Mouse (Mus musculus) lung, embryonic 16.5 days (tissue): ENCODE results near the gene Tbc1d22a. TPM values are rescaled to one million over a fixed set of nuclear protein-coding genes. Genes with fewer than 3 reads are reported as not detected.

Experiments
- ATAC-seq: fragments of 200-750 bp; cut with Nextera tagmentation; 2 replicates; pipeline ENCODE4 v1.8.0; 2017; ENCODE audit warnings: low read depth, mild to moderate bottlenecking, moderate library complexity
- H3K27ac ChIP-seq: fragments of 300-500 bp; sonication (generic); 2 replicates; pipeline ENCODE4 v1.5.1; 2014; ENCODE audit warnings: mild to moderate bottlenecking, control low read depth, low read length
- H3K27me3 ChIP-seq: fragments of 300-500 bp; sonication (generic); 2 replicates; pipeline ENCODE4 v1.6.1; 2014; ENCODE audit warnings: low read depth, low read length, mixed read lengths; ENCODE audit not compliant: control insufficient read depth, insufficient read depth
- H3K36me3 ChIP-seq: fragments of 300-500 bp; sonication (generic); 2 replicates; pipeline ENCODE4 v1.6.1; 2014; ENCODE audit warnings: low read length; ENCODE audit not compliant: control insufficient read depth, insufficient read depth
- H3K4me1 ChIP-seq: fragments of 300-500 bp; sonication (generic); replicated peaks from 2 replicates; pipeline ENCODE4 v1.6.1; 2014; ENCODE audit warnings: low read length, mixed read lengths; ENCODE audit not compliant: control insufficient read depth, insufficient read depth
- H3K4me2 ChIP-seq: fragments of 300-500 bp; sonication (generic); 2 replicates; pipeline ENCODE4 v1.6.1; 2014; ENCODE audit warnings: low read depth, low read length, control low read depth
- H3K4me3 ChIP-seq: fragments of 300-500 bp; sonication (generic); 2 replicates; pipeline ENCODE4 v1.5.1; 2014; ENCODE audit warnings: mild to moderate bottlenecking, low read length, control low read depth
- H3K9ac ChIP-seq: fragments of 300-500 bp; sonication (generic); 2 replicates; pipeline ENCODE4 v1.6.1; 2014; ENCODE audit warnings: low read length, control low read depth
- H3K9me3 ChIP-seq: fragments of 300-500 bp; sonication (generic); 2 replicates; pipeline ENCODE4 v1.6.1; 2016; ENCODE audit warnings: low read length; ENCODE audit not compliant: control insufficient read depth
- WGBS: fragments of 180-500 bp; shearing (Covaris S2); extraction: QIAGEN DNeasy Blood & Tissue Kit; methylation state at CpG from one replicate; pipeline ENCODE4 v1.1.7; 2014; 5-methylcytosine and 5-hydroxymethylcytosine counted together
- polyA plus RNA-seq: library from polyadenylated mRNA; unstranded; fragments of >200 nt; fragmentation: Nextera tagmentation; extraction: Ambion mirVana; gene quantifications from 2 replicates; pipeline ENCODE4 v1.2.1, GENCODE M21; 2015

The Tbc1d22a gene
- polyA plus RNA-seq, 1 experiment from 2014 or later: 13.6 TPM

GRCm38 (mm10) chr15:86335781-86336180 lies 121.5 kb downstream of the Tbc1d22a start:
- Histone ChIP-seq H3K27ac (no peak overlapping the region), H3K4me3 (no peak overlapping the region), H3K9ac (no peak overlapping the region), H3K4me1 (no peaks in the 10 kb centered on the region), H3K9me3 (no peaks in the 10 kb centered on the region), H3K27me3 (no peaks in the 10 kb centered on the region), H3K4me2 (no peak overlapping the region), H3K36me3 (no peaks in the 10 kb centered on the region)
- WGBS: 59% methylated on average over 1 of the region's 1 CpGs
- no peak for ATAC-seq

GRCm38 (mm10) chr15:86337726-86338125 lies 123.5 kb downstream of the Tbc1d22a start:
- H3K4me1 ChIP-seq: no peaks in the 10 kb centered on the region
- H3K36me3 ChIP-seq: no peaks in the 10 kb centered on the region
- H3K27ac ChIP-seq: no peak overlapping the region
- H3K9me3 ChIP-seq: no peaks in the 10 kb centered on the region
- ATAC-seq: no peak
- H3K27me3 ChIP-seq: no peaks in the 10 kb centered on the region
- WGBS: 72% methylated on average over 10 of the region's 10 CpGs
- no peak overlapping the region for H3K9ac ChIP-seq
- no peak overlapping the region for H3K4me3 ChIP-seq
- no peak overlapping the region for H3K4me2 ChIP-seq

- no peak for ATAC-seq
- Histone ChIP-seq H3K4me1 (no peaks in the 10 kb centered on the region), H3K27ac (no peak overlapping the region), H3K4me2 (no peak overlapping the region), H3K9me3 (no peaks in the 10 kb centered on the region), H3K36me3 (no peaks in the 10 kb centered on the region), H3K9ac (no peak overlapping the region), H3K4me3 (no peak overlapping the region), H3K27me3 (no peaks in the 10 kb centered on the region)
- WGBS: 84% methylated on average over 2 of the region's 2 CpGs
Measured at GRCm38 (mm10) chr15:86339736-86340135, 125.5 kb downstream of the Tbc1d22a start.

GRCm38 (mm10) chr15:86340766-86341165 lies 126.5 kb downstream of the Tbc1d22a start:
- H3K27ac ChIP-seq: no peak overlapping the region
- ATAC-seq: no peak
- no peaks in the 10 kb centered on the region for H3K4me1 ChIP-seq
- H3K36me3 ChIP-seq: no peaks in the 10 kb centered on the region
- WGBS: 72% methylated on average over 6 of the region's 6 CpGs
- H3K4me2 ChIP-seq: no peak overlapping the region
- no peaks in the 10 kb centered on the region for H3K9me3 ChIP-seq
- no peak overlapping the region for H3K4me3 ChIP-seq
- H3K9ac ChIP-seq: no peak overlapping the region
- no peaks in the 10 kb centered on the region for H3K27me3 ChIP-seq

- H3K4me1 ChIP-seq: no peaks in the 10 kb centered on the region
- ATAC-seq: no peak
- WGBS: 62% methylated on average over 8 of the region's 8 CpGs
Measured at GRCm38 (mm10) chr15:86342637-86343375, 128.5 kb downstream of the Tbc1d22a start.

DNA sequence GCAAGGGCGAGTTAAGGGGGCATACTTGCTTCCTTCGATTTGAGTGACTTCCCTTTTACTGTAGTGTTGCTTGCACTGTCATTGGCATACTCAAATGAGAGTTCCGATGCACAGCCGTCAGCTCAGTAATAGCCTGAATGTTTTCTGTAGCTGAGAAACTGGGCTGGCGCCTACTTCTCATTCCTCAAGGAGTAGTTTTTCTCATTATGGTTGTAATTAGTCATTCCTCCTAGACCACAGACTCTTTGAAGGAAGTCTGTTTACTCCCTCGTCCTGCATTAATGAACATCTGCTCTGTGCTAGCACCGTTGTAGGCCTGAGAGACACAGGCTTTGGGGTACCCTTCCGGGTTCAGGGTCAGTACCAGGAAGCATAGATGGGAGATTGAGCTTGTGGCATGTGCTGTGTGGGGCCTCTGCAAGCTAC lies 130.7 kb downstream of the Tbc1d22a start:
- Histone ChIP-seq H3K4me2 (no peak overlapping the region), H3K36me3 (no peaks in the 10 kb centered on the region), H3K27me3 (no peaks in the 10 kb centered on the region), H3K9ac (no peak overlapping the region), H3K27ac (no peak overlapping the region), H3K4me3 (no peak overlapping the region), H3K9me3 (no peaks in the 10 kb centered on the region), H3K4me1 (no peaks in the 10 kb centered on the region)
- WGBS: 67% methylated on average over 8 of the region's 8 CpGs
- ATAC-seq: no peak

More at GRCm38 (mm10) chr15:86342637-86343375, 128.5 kb downstream of the Tbc1d22a start:
- Histone ChIP-seq H3K4me2 (no peak overlapping the region), H3K9me3 (no peaks in the 10 kb centered on the region), H3K4me3 (no peak overlapping the region), H3K36me3 (no peaks in the 10 kb centered on the region), H3K9ac (no peak overlapping the region), H3K27me3 (no peaks in the 10 kb centered on the region), H3K27ac (no peak overlapping the region)

- Histone ChIP-seq H3K4me1 (no peaks in the 10 kb centered on the region), H3K9me3 (no peaks in the 10 kb centered on the region), H3K36me3 (no peaks in the 10 kb centered on the region), H3K27me3 (no peaks in the 10 kb centered on the region), H3K4me3 (no peak overlapping the region), H3K27ac (no peak overlapping the region), H3K9ac (no peak overlapping the region), H3K4me2 (no peak overlapping the region)
- ATAC-seq: no peak
- 59% methylated on average over 9 of the region's 9 CpGs for WGBS
Measured at GRCm38 (mm10) chr15:86345907-86346306, 131.6 kb downstream of the Tbc1d22a start.

GRCm38 (mm10) chr15:86346606-86347005 lies 132.3 kb downstream of the Tbc1d22a start:
- Histone ChIP-seq H3K27me3 (no peaks in the 10 kb centered on the region), H3K9ac (no peak overlapping the region), H3K4me1 (no peaks in the 10 kb centered on the region), H3K4me2 (no peak overlapping the region), H3K9me3 (no peaks in the 10 kb centered on the region), H3K27ac (no peak overlapping the region), H3K36me3 (no peaks in the 10 kb centered on the region), H3K4me3 (no peak overlapping the region)
- no peak for ATAC-seq
- 88% methylated on average over 3 of the region's 3 CpGs for WGBS

DNA sequence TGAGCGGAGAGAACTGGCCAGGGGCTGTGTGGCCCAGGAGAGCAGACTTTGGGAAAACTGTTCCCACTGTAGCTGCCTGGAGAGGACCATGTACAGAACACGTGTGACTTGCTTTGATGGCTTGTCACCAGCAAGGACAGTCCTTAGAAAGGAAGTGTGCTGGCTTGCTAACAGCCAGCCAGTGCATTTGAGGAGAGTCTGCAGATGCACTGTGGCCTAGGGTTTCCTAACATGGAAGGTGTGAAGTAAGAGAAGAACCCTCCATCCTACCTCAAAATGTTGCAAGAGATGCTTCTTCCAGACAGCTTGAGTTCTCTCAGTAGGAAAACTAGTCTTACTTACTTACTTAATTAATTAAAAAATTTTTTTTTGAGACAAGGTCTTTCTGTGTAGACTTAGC lies 140.7 kb downstream of the Tbc1d22a start:
- H3K36me3 ChIP-seq: no peaks in the 10 kb centered on the region
- H3K9me3 ChIP-seq: no peaks in the 10 kb centered on the region
- no peaks in the 10 kb centered on the region for H3K4me1 ChIP-seq
- no peak overlapping the region for H3K27ac ChIP-seq
- ATAC-seq: no peak
- no peaks in the 10 kb centered on the region for H3K27me3 ChIP-seq
- WGBS: 79% methylated on average over 2 of the region's 2 CpGs
- no peak overlapping the region for H3K9ac ChIP-seq
- no peak overlapping the region for H3K4me3 ChIP-seq
- no peak overlapping the region for H3K4me2 ChIP-seq
